Mouse (Mus musculus): Measurements from ENCODE around the gene Gm4491. TPM values are rescaled to one million over a fixed set of nuclear protein-coding genes. Genes with fewer than 3 reads are reported as not detected.

Gene Gm4491
- total RNA-seq (2021), result not detected
- long read RNA-seq, experiment 1, result 0 reads
- long read RNA-seq, experiment 2, result 0 reads

GRCm38 (mm10) chr14:57115823-57116544 lies at the start of gene Gm4491:
Gm4491 (minus strand) TSS chr14:57115883.
- DNase-seq (ENCODE audit: low spot score in 2 of 2), result no peak

- no peak for DNase-seq (ENCODE audit: low spot score in 2 of 2)
Measured at GRCm38 (mm10) chr14:57161833-57162232, 46.1 kb upstream of the Gm4491 start.

GRCm38 (mm10) chr14:57161201-57161600 lies 45.5 kb upstream of the Gm4491 start:
- DNase-seq (ENCODE audit: low spot score in 2 of 2), result no peak

- DNase-seq (ENCODE audit: low spot score in 2 of 2), result no peak
Measured at GRCm38 (mm10) chr14:57154916-57155315, 39.2 kb upstream of the Gm4491 start.

GRCm38 (mm10) chr14:57145741-57146140 lies 30.1 kb upstream of the Gm4491 start:
- DNase-seq (ENCODE audit: low spot score in 2 of 2), result no peak

GRCm38 (mm10) chr14:57135265-57135664 lies 19.6 kb upstream of the Gm4491 start:
- no peak for DNase-seq (ENCODE audit: low spot score in 2 of 2)

- DNase-seq (ENCODE audit: low spot score in 2 of 2), result no peak
Measured at GRCm38 (mm10) chr14:57133161-57133661, 17.5 kb upstream of the Gm4491 start, which contains the start of gene Gjb6. Gjb6 (minus strand) TSS chr14:57133611.

- no peak for DNase-seq (ENCODE audit: low spot score in 2 of 2)
Measured at GRCm38 (mm10) chr14:57127383-57127782, 11.7 kb upstream of the Gm4491 start.

GRCm38 (mm10) chr14:57122295-57122694 lies 6.6 kb upstream of the Gm4491 start:
- DNase-seq (ENCODE audit: low spot score in 2 of 2), result no peak

GRCm38 (mm10) chr14:57109194-57109593 lies 6.5 kb downstream of the Gm4491 start:
- DNase-seq (ENCODE audit: low spot score in 2 of 2), result no peak

- no peak for DNase-seq (ENCODE audit: low spot score in 2 of 2)
Measured at GRCm38 (mm10) chr14:57107916-57108315, 7.8 kb downstream of the Gm4491 start.

GRCm38 (mm10) chr14:57107091-57107490 lies 8.6 kb downstream of the Gm4491 start:
- DNase-seq (ENCODE audit: low spot score in 2 of 2), result no peak

- DNase-seq (ENCODE audit: low spot score in 2 of 2), result no peak
Measured at GRCm38 (mm10) chr14:57105721-57106120, 10.0 kb downstream of the Gm4491 start.

- DNase-seq (ENCODE audit: low spot score in 2 of 2), result no peak
Measured at GRCm38 (mm10) chr14:57105111-57105510, 10.6 kb downstream of the Gm4491 start.

GRCm38 (mm10) chr14:57104106-57105023 lies 11.3 kb downstream of the Gm4491 start, which contains the start of gene Gjb2:
Gjb2 (minus strand) TSS chr14:57104702.
- DNase-seq (ENCODE audit: low spot score in 2 of 2), result peak; percentile 10 to 18

- DNase-seq (ENCODE audit: low spot score in 2 of 2), result no peak
Measured at GRCm38 (mm10) chr14:57103711-57104105, 12.0 kb downstream of the Gm4491 start.

GRCm38 (mm10) chr14:57103121-57103520 lies 12.6 kb downstream of the Gm4491 start:
- DNase-seq (ENCODE audit: low spot score in 2 of 2), result no peak

- DNase-seq (ENCODE audit: low spot score in 2 of 2), result no peak
Measured at GRCm38 (mm10) chr14:57101623-57102022, 14.1 kb downstream of the Gm4491 start.

- DNase-seq (ENCODE audit: low spot score in 2 of 2), result no peak
Measured at GRCm38 (mm10) chr14:57095855-57096254, 19.8 kb downstream of the Gm4491 start.

GRCm38 (mm10) chr14:57093029-57093428 lies 22.7 kb downstream of the Gm4491 start:
- no peak for DNase-seq (ENCODE audit: low spot score in 2 of 2)

- DNase-seq (ENCODE audit: low spot score in 2 of 2), result no peak
Measured at GRCm38 (mm10) chr14:57090001-57090400, 25.7 kb downstream of the Gm4491 start.

- no peak for DNase-seq (ENCODE audit: low spot score in 2 of 2)
Measured at GRCm38 (mm10) chr14:57089107-57089506, 26.6 kb downstream of the Gm4491 start.
